Comparison of ENCODE assay signal across 8 mouse cellular contexts in genomic region chr9:122352025-122352392, GRCm38 (mm10). TPM values are rescaled to one million over a fixed set of nuclear protein-coding genes. Genes with fewer than 3 reads are reported as not detected.
DNase-seq lines count a peak whose midpoint lies in the region; ATAC-seq lines count a peak whose summit lies in the region.

No protein-coding gene starts in this region.

- 1% methylated on average over 30 of the region's 30 CpGs for WGBS in neural tube, embryonic 11.5 days
- under 1% methylated on average over 30 of the region's 30 CpGs for WGBS in embryonic facial prominence, embryonic 15.5 days
- under 1% methylated on average over 30 of the region's 30 CpGs for WGBS in limb, embryonic 13.5 days
- WGBS in stomach, embryonic 15.5 days, result under 1% methylated on average over 29 of the region's 30 CpGs

- H3K4me3 ChIP-seq in neural tube, embryonic 11.5 days (ENCODE audit: low read depth, low read length), result peak overlapping the region; percentile 63
- peak overlapping the region; percentile 68 for H3K4me3 ChIP-seq in embryonic facial prominence, embryonic 15.5 days (replicated peaks)
- peak overlapping the region; percentile 72 for H3K4me3 ChIP-seq in limb, embryonic 13.5 days
- H3K4me3 ChIP-seq in stomach, embryonic 15.5 days (replicated peaks), result peak overlapping the region; percentile 65

- ATAC-seq in neural tube, embryonic 11.5 days (ENCODE audit: insufficient read depth, low FRiP score, low TSS enrichment), result no peak; the same call in 1 of the 2 replicates
- ATAC-seq in embryonic facial prominence, embryonic 15.5 days (ENCODE audit: insufficient number of reproducible peaks, low FRiP score, low TSS enrichment, low read depth), result no peak
- no peak; the same call in 1 of the 2 replicates for ATAC-seq in limb, embryonic 13.5 days (ENCODE audit: low FRiP score, low read depth)
- peak; percentile 40 for ATAC-seq in stomach, embryonic 15.5 days (ENCODE audit: insufficient read depth, low FRiP score, low read depth)

- no peaks in the 10 kb centered on the region for H3K27me3 ChIP-seq in neural tube, embryonic 11.5 days (ENCODE audit: control insufficient read depth, insufficient read depth, low read length)
- no peaks in the 10 kb centered on the region for H3K27me3 ChIP-seq in embryonic facial prominence, embryonic 15.5 days
- H3K27me3 ChIP-seq in limb, embryonic 13.5 days, result no peaks in the 10 kb centered on the region
- no peaks in the 10 kb centered on the region for H3K27me3 ChIP-seq in stomach, embryonic 15.5 days (replicated peaks)

- no peak for DNase-seq in neural tube, embryonic 11.5 days (ENCODE audit: low spot score)
- no peak for DNase-seq in neural tube, embryonic 10.5 days (ENCODE audit: extremely low spot score, low spot score)
- no peak for DNase-seq in right cerebral cortex, postnatal 25 days
- no peak for DNase-seq in frontal cortex, postnatal 36 days (ENCODE audit: low spot score in 2 of 2)
- DNase-seq in kidney, adult 8-10 months, result no peak

- no peaks in the 10 kb centered on the region for H3K9me3 ChIP-seq in neural tube, embryonic 11.5 days (ENCODE audit: control insufficient read depth, low read length)
- no peaks in the 10 kb centered on the region for H3K9me3 ChIP-seq in embryonic facial prominence, embryonic 15.5 days (replicated peaks)
- no peaks in the 10 kb centered on the region for H3K9me3 ChIP-seq in limb, embryonic 13.5 days
- H3K9me3 ChIP-seq in stomach, embryonic 15.5 days, result no peaks in the 10 kb centered on the region

- H3K4me1 ChIP-seq in neural tube, embryonic 11.5 days (ENCODE audit: control insufficient read depth, insufficient read depth, low read length), result no peaks in the 10 kb centered on the region
- peaks cover 5% of the 10 kb centered on the region; the same call in 1 of the 2 replicates for H3K4me1 ChIP-seq in embryonic facial prominence, embryonic 15.5 days
- H3K4me1 ChIP-seq in limb, embryonic 13.5 days, result 0 out of 2 replicates have a peak, but pooled peaks cover 3% of the 10 kb centered on the region
- H3K4me1 ChIP-seq in stomach, embryonic 15.5 days, result peaks cover 6% of the 10 kb centered on the region; the same call in 1 of the 2 replicates

- 0 out of 2 replicates have a peak overlapping the region, but pooled peaks have one; percentile 10 for H3K27ac ChIP-seq in neural tube, embryonic 11.5 days (ENCODE audit: low read depth, low read length)
- peak overlapping the region; percentile 67 for H3K27ac ChIP-seq in embryonic facial prominence, embryonic 15.5 days (replicated peaks)
- H3K27ac ChIP-seq in limb, embryonic 13.5 days, result peak overlapping the region; percentile 16
- peak overlapping the region; percentile 76 for H3K27ac ChIP-seq in stomach, embryonic 15.5 days

- H3K9ac ChIP-seq in neural tube, embryonic 11.5 days (ENCODE audit: low read length), result peak overlapping the region; percentile 75
- H3K9ac ChIP-seq in embryonic facial prominence, embryonic 15.5 days, result peak overlapping the region; percentile 59
- peak overlapping the region; percentile 88 for H3K9ac ChIP-seq in limb, embryonic 13.5 days
- peak overlapping the region; percentile 60 for H3K9ac ChIP-seq in stomach, embryonic 15.5 days

- H3K36me3 ChIP-seq in neural tube, embryonic 11.5 days (ENCODE audit: control insufficient read depth, insufficient read depth, low read length), result no peaks in the 10 kb centered on the region
- no peaks in the 10 kb centered on the region for H3K36me3 ChIP-seq in embryonic facial prominence, embryonic 15.5 days
- no peaks in the 10 kb centered on the region for H3K36me3 ChIP-seq in limb, embryonic 13.5 days
- H3K36me3 ChIP-seq in stomach, embryonic 15.5 days, result no peaks in the 10 kb centered on the region

- peak overlapping the region; percentile 51 for H3K4me2 ChIP-seq in neural tube, embryonic 11.5 days (ENCODE audit: low read depth)
- H3K4me2 ChIP-seq in embryonic facial prominence, embryonic 15.5 days (replicated peaks), result peak overlapping the region; percentile 64
- H3K4me2 ChIP-seq in limb, embryonic 13.5 days (replicated peaks), result peak overlapping the region; percentile 67
- peak overlapping the region; percentile 82 for H3K4me2 ChIP-seq in stomach, embryonic 15.5 days

RNA-seq across cellular contexts. Expression of gene Abhd5, which starts 0.6 kb away (rescaled TPM):
- polyA plus RNA-seq in neural tube, embryonic 11.5 days (2014; fragmentation: Nextera tagmentation; extraction: Ambion mirVana), result 19.8 and 24.1 TPM in 2 replicates
- polyA plus RNA-seq in embryonic facial prominence, embryonic 15.5 days (2015; fragmentation: Nextera tagmentation; extraction: Ambion mirVana), result 37.4 and 38.9 TPM in 2 replicates
- 27.7 and 29.5 TPM in 2 replicates for polyA plus RNA-seq in limb, embryonic 13.5 days (2015; fragmentation: Nextera tagmentation; extraction: Ambion mirVana)
- polyA plus RNA-seq in stomach, embryonic 15.5 days (2015; fragmentation: Nextera tagmentation; extraction: Ambion mirVana), result 20.6 and 25.2 TPM in 2 replicates

RNA-seq across cellular contexts. Expression of gene Ano10, which starts 57.8 kb away (rescaled TPM):
- 52.7 and 55.4 TPM in 2 replicates for polyA plus RNA-seq in neural tube, embryonic 11.5 days (2014; fragmentation: Nextera tagmentation; extraction: Ambion mirVana)
- polyA plus RNA-seq in embryonic facial prominence, embryonic 15.5 days (2015; fragmentation: Nextera tagmentation; extraction: Ambion mirVana), result 37.7 and 38.8 TPM in 2 replicates
- 37.1 and 38.0 TPM in 2 replicates for polyA plus RNA-seq in limb, embryonic 13.5 days (2015; fragmentation: Nextera tagmentation; extraction: Ambion mirVana)
- 33.4 and 36.1 TPM in 2 replicates for polyA plus RNA-seq in stomach, embryonic 15.5 days (2015; fragmentation: Nextera tagmentation; extraction: Ambion mirVana)

Comparison
In these comparisons a context has a peak if more than half of its experiments do, and no peak if none do; other contexts are left out.
1. H3K27ac ChIP-seq: peak in every context shown above with its lines; median percentile 76 in stomach, embryonic 15.5 days; 67 in embryonic facial prominence, embryonic 15.5 days; 16 in limb, embryonic 13.5 days; 10 in neural tube, embryonic 11.5 days.